Mouse (Mus musculus) liver, adult 2 months (tissue): ENCODE measurements around the gene Clcn3.

ENCODE experiments used
- CTCF ChIP-seq: fragments of 200-500 bp; IDR thresholded peaks from 2 replicates; pipeline ENCODE4 v1.5.1; 2011; ENCODE audit warnings: low read depth, low read length, control low read depth
- POLR2A ChIP-seq: fragments of 200-500 bp; IDR thresholded peaks from 2 replicates; pipeline ENCODE4 v1.6.1; 2011; ENCODE audit warnings: low read length, control low read depth; ENCODE audit not compliant: insufficient read depth; ENCODE audit errors: extremely low read depth

- TF ChIP-seq CTCF = no peak
- TF ChIP-seq POLR2A = no peak
Measured at GRCm38 (mm10) chr8:60952803-60953202, 30.3 kb downstream of the Clcn3 start.
